Mouse (Mus musculus): ENCODE data around the gene Bhlhe41. TPM values are rescaled to one million over a fixed set of nuclear protein-coding genes. Genes with fewer than 3 reads are reported as not detected.
A peak's percentile ranks its signal among the peaks of the same experiment; 100 is the strongest.

The Bhlhe41 gene
- polyA plus RNA-seq, 1 experiment from 2014 or later, result 6.6 TPM

DNA sequence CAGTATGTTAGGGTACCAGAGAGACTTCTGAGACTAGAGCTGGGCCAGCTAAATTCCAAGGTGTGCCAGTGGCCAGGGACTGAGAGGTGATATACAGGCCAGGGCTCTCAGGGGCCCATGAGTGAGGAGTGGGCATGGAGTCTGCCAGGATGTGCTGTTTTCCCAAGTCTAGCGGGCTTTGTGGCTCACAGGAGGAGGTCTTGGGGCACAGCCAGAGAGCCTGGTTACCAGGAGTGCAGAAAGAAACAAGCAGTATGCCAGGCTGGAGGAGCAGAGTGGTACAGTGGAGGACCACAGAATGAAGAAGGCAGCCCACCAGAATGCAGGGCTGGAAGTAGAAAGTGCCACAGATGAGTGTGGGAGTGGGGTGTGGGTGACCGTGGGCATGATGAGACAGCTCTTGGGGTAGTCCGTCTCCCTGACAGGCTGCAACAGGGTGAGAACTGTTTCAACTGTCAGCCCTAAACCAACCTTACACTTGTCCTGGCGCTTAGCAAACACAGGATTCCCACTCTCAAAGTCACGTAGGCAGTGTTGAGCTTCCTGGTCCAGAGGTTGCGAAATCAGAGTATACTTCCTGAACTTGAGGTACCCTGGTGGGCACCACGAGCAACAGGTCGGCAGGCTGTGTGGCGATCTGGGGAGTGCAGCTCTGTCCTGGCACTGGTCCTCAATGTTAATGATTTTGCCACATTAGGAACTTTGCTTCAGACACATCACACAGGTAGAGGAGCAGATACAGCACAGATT lies 11.8 kb upstream of the Bhlhe41 start:
- Histone ChIP-seq H3K4me3 (ENCODE audit: low read depth, low read length) (no peak overlapping the region), H3K4me2 (ENCODE audit: low read depth, low read length) (no peak overlapping the region), H3K4me1 (ENCODE audit: control insufficient read depth, insufficient read depth, low read length) (no peaks in the 10 kb centered on the region), H3K27ac (ENCODE audit: low read depth, low read length) (no peak overlapping the region), H3K9me3 (ENCODE audit: control insufficient read depth, low read length) (no peaks in the 10 kb centered on the region), H3K9ac (replicated peaks; ENCODE audit: low read depth, low read length) (no peak overlapping the region), H3K36me3 (ENCODE audit: control insufficient read depth, insufficient read depth, low read length) (no peaks in the 10 kb centered on the region), H3K27me3 (ENCODE audit: control insufficient read depth, insufficient read depth, low read length) (no peaks in the 10 kb centered on the region)
- peak; percentile 51; the same call in 1 of the 2 replicates for ATAC-seq (ENCODE audit: low read depth)
- WGBS, result 82% methylated on average over 9 of the region's 9 CpGs

DNA sequence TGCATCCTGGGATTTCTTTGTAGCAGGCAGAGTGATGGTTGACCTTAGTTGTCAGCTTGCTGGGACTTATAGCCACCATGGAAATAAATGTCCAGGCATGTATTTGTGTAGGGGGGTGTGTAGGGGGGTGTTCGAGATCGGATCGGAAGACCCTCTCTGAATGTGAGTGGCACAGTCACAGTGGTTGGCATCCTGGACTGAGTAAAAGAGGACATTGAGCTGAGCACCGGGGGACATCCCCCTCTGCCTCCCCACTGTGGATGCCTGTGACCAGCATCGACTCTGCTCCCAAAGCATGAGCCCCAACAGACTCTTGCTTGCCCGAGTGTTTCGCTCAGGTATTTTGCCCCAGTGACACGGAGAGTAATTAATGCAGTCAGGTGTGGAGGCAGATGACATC lies 8.0 kb upstream of the Bhlhe41 start:
- ATAC-seq (ENCODE audit: low read depth), result no peak
- no peaks in the 10 kb centered on the region for H3K4me1 ChIP-seq (ENCODE audit: control insufficient read depth, insufficient read depth, low read length)
- WGBS, result 81% methylated on average over 8 of the region's 8 CpGs

DNA sequence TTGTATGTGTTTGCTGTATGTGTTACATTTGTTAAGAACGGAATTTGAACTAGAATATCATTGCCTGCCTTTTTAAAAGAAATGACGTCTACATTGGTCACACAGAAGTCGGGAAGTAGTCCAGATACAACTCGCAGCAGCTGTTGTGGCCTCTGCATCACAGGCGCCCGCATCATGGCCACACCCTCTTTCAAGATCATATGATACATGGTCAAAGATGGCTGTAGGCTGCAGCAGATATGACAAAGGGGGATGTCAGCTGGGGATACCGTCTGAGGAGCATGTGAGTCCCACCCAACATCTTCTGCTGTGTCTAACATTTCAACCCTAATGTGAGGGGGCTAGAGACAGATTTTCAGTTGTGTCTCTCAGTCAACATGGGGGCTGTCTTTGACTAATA lies 6.7 kb upstream of the Bhlhe41 start:
- H3K4me1 ChIP-seq (ENCODE audit: control insufficient read depth, insufficient read depth, low read length), result no peaks in the 10 kb centered on the region
- peaks cover 1% of the 10 kb centered on the region; the same call in 1 of the 2 replicates for H3K27me3 ChIP-seq (ENCODE audit: control insufficient read depth, insufficient read depth, low read length)
- H3K4me3 ChIP-seq (ENCODE audit: low read depth, low read length), result no peak overlapping the region
- H3K36me3 ChIP-seq (ENCODE audit: control insufficient read depth, insufficient read depth, low read length), result no peaks in the 10 kb centered on the region
- H3K9ac ChIP-seq (replicated peaks; ENCODE audit: low read depth, low read length), result no peak overlapping the region
- no peak overlapping the region for H3K4me2 ChIP-seq (ENCODE audit: low read depth, low read length)
- ATAC-seq (ENCODE audit: low read depth), result no peak
- no peaks in the 10 kb centered on the region for H3K9me3 ChIP-seq (ENCODE audit: control insufficient read depth, low read length)
- H3K27ac ChIP-seq (ENCODE audit: low read depth, low read length), result no peak overlapping the region
- WGBS, result 94% methylated on average over 7 of the region's 7 CpGs

More for the DNA sequence above, 8.0 kb upstream of the Bhlhe41 start:
- Histone ChIP-seq H3K27ac (ENCODE audit: low read depth, low read length) (no peak overlapping the region), H3K36me3 (ENCODE audit: control insufficient read depth, insufficient read depth, low read length) (no peaks in the 10 kb centered on the region), H3K9me3 (ENCODE audit: control insufficient read depth, low read length) (no peaks in the 10 kb centered on the region), H3K27me3 (ENCODE audit: control insufficient read depth, insufficient read depth, low read length) (no peaks in the 10 kb centered on the region), H3K9ac (replicated peaks; ENCODE audit: low read depth, low read length) (no peak overlapping the region), H3K4me2 (ENCODE audit: low read depth, low read length) (no peak overlapping the region), H3K4me3 (ENCODE audit: low read depth, low read length) (no peak overlapping the region)

DNA sequence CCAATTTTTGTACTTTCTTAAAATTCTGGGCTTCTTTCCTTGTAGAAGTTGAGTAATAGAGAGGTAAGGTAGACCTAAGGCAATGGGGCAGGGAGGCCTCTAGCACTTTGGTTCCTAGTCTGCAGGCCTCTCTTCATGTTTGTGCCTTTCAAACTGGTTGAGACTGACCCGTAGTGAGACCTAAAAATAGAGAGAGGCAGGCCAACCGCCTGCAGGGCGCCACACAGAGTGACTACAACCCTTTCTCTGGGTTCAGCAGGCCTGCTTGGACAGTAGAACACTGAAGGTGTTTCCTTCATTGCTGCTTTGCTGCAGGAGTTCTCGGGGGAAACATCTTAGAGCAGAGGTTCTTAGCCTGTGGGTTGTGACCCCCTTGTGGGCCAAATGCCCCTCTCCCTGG lies 5.6 kb upstream of the Bhlhe41 start:
- ATAC-seq (ENCODE audit: low read depth), result no peak
- 73% methylated on average over 4 of the region's 4 CpGs for WGBS
- no peaks in the 10 kb centered on the region for H3K4me1 ChIP-seq (ENCODE audit: control insufficient read depth, insufficient read depth, low read length)

DNA sequence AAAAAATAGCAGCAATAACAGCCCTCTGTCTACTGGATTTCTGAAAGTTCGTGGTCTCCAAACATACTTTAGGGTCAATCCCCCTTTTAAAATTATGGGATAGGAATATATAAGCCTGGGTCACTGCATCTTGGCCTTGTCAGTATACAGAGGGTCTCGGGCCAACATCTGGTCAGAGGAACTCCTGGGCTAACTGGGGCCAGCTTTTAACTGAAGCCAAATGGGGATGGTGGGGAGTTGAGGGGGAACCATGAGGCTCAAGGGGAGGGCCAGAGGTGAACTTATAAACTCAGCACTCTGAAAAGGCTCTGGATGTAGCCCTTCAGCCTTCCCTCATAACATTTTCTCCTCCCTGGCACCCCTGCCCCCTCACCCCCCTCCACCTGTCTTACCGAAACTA lies 1.8 kb upstream of the Bhlhe41 start:
- H3K4me1 ChIP-seq (ENCODE audit: control insufficient read depth, insufficient read depth, low read length), result peaks cover 14% of the 10 kb centered on the region
- no peak overlapping the region for H3K9ac ChIP-seq (replicated peaks; ENCODE audit: low read depth, low read length)
- H3K27me3 ChIP-seq (ENCODE audit: control insufficient read depth, insufficient read depth, low read length), result peaks cover 23% of the 10 kb centered on the region; the same call in 1 of the 2 replicates
- H3K27ac ChIP-seq (ENCODE audit: low read depth, low read length), result no peak overlapping the region
- WGBS, result 71% methylated on average over 3 of the region's 3 CpGs
- peak overlapping the region; percentile 100; the same call in 1 of the 2 replicates for H3K4me2 ChIP-seq (ENCODE audit: low read depth, low read length)
- no peak overlapping the region for H3K4me3 ChIP-seq (ENCODE audit: low read depth, low read length)
- H3K36me3 ChIP-seq (ENCODE audit: control insufficient read depth, insufficient read depth, low read length), result no peaks in the 10 kb centered on the region
- no peaks in the 10 kb centered on the region for H3K9me3 ChIP-seq (ENCODE audit: control insufficient read depth, low read length)
- ATAC-seq (ENCODE audit: low read depth), result no peak

More for the DNA sequence above, 5.6 kb upstream of the Bhlhe41 start:
- Histone ChIP-seq H3K27ac (ENCODE audit: low read depth, low read length) (no peak overlapping the region), H3K27me3 (ENCODE audit: control insufficient read depth, insufficient read depth, low read length) (peaks cover 2% of the 10 kb centered on the region; the same call in 1 of the 2 replicates), H3K4me2 (ENCODE audit: low read depth, low read length) (no peak overlapping the region), H3K9ac (replicated peaks; ENCODE audit: low read depth, low read length) (no peak overlapping the region), H3K9me3 (ENCODE audit: control insufficient read depth, low read length) (no peaks in the 10 kb centered on the region), H3K4me3 (ENCODE audit: low read depth, low read length) (no peak overlapping the region), H3K36me3 (ENCODE audit: control insufficient read depth, insufficient read depth, low read length) (no peaks in the 10 kb centered on the region)

DNA sequence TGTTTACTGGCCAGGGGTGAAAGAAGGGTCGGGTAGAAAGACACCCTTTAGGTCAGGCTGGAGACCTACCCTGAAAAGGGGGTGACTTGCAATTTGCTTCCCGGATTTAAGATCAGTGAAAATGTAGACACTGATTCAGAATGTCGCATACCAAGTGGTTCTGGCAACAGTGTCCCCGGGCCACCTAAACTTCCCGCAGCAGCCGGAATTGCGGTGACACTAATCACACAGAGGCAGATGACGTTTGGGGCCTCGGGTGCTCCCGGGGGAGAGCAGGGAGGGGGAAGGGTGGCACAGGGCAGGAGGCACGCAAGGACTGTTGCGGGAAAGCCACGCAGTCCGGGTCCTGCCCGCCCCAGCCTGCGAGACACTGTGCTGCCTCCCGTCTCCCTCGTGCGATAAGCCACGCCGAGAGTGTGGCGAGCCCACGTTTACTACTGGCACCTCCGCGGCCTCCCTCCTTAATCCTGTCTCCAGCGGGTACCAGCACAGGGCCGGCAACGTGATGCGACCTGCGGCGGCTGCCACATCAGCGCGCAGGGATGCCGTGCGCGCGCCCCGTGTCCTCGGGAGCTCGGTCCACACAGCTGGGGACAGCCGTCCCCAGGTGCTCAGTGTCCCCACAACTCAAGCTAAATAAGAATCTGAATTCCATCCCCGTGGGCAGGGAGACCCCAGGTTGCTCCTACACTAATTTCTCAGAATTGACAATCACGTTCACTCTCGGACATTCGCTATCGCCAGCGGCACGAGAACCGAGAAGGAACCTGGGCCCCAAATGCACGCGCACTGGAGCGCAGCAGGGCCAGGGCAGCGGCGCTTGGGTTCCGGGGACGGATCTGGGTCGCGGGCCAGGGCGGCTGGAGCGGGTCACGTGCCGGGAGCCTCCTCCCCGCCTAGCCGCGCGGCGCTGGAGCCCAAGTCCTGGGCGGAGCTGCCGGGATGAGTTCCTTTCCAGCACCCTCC lies 811 bp upstream of the Bhlhe41 start:
- Histone ChIP-seq H3K4me1 (ENCODE audit: control insufficient read depth, insufficient read depth, low read length) (peaks cover 14% of the 10 kb centered on the region), H3K9ac (replicated peaks; ENCODE audit: low read depth, low read length) (peak overlapping the region; percentile 59), H3K27ac (ENCODE audit: low read depth, low read length) (peak overlapping the region; percentile 48; the same call in 1 of the 2 replicates), H3K36me3 (ENCODE audit: control insufficient read depth, insufficient read depth, low read length) (no peaks in the 10 kb centered on the region), H3K9me3 (ENCODE audit: control insufficient read depth, low read length) (no peaks in the 10 kb centered on the region), H3K27me3 (ENCODE audit: control insufficient read depth, insufficient read depth, low read length) (peaks cover 24% of the 10 kb centered on the region; the same call in 1 of the 2 replicates), H3K4me2 (ENCODE audit: low read depth, low read length) (peak overlapping the region; percentile 100), H3K4me3 (ENCODE audit: low read depth, low read length) (peak overlapping the region; percentile 59)
- WGBS, result under 1% methylated on average over 69 of the region's 69 CpGs
- ATAC-seq (ENCODE audit: low read depth), result peak; percentile 58

DNA sequence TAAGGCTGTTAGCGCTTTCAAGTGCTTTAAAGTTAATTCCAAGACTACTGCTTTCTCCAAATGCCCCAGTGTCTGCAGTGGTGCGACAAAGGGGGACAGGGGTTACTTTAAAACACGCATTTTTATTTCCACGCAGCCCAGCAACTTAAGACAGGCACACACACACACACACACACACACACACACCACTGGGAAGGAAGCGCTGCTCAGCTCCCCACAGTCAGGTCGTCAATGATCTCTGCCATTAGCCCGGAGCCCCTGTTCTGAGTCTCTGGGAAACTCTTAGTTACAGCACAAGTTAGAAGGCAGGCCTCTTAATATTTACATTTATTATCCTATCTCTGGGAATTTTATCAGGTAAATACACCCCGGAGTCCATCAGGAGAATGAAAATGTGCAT lies 1.2 kb downstream of the Bhlhe41 start:
- 1% methylated on average over 8 of the region's 8 CpGs for WGBS
- Histone ChIP-seq H3K27me3 (ENCODE audit: control insufficient read depth, insufficient read depth, low read length) (peaks cover 24% of the 10 kb centered on the region; the same call in 1 of the 2 replicates), H3K4me3 (ENCODE audit: low read depth, low read length) (peak overlapping the region; percentile 54; the same call in 1 of the 2 replicates), H3K4me1 (ENCODE audit: control insufficient read depth, insufficient read depth, low read length) (peaks cover 14% of the 10 kb centered on the region), H3K4me2 (ENCODE audit: low read depth, low read length) (peak overlapping the region; percentile 100), H3K9ac (replicated peaks; ENCODE audit: low read depth, low read length) (no peak overlapping the region; the same call in 1 of the 2 replicates), H3K27ac (ENCODE audit: low read depth, low read length) (no peak overlapping the region), H3K36me3 (ENCODE audit: control insufficient read depth, insufficient read depth, low read length) (no peaks in the 10 kb centered on the region), H3K9me3 (ENCODE audit: control insufficient read depth, low read length) (no peaks in the 10 kb centered on the region)
- no peak for ATAC-seq (ENCODE audit: low read depth)

DNA sequence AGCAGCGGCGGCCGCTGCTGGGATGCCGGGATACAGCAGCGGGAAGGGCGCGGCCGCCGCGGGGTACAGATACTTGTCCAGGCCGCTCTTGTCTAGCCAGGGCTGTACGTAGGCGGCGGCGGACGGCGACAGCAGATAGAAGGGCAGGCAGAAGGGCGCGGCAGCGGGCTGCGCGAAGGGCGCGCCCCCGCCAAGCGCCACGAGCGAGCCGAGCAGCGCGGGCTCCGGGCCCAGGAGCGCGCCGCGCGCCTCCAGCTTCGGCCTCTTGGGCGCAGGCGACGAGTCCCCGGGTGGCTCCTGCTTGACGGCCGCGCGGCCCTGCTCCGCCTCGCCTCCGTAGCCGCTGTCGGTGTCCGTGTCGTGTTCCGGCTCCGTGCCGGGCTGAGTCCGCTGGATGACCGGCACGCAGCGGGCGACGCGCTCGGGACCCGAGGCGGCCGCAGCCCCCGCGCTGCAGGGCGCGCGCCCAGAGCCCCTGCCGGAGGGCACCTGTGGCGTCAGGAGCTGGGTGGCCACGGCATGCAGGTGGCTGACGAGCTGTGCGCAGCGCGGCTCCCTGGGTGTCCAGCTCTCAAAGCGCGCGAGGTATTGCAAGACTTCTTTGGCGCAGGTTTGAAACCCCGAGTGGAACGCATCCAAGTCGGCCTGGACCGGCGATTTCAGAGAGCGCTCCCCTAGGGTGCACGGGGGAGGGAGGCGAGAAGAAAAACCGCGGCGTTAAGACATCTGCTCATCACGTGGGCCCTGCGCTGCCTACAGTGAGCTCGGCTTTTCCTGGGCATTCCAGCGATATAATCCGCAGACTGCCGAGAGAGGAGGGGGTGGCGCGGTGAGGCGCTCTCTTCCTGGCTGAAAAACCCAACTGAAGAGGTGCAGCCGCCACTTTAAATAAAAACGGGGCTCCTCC lies 2.0 kb downstream of the Bhlhe41 start:
- Histone ChIP-seq H3K36me3 (ENCODE audit: control insufficient read depth, insufficient read depth, low read length) (no peaks in the 10 kb centered on the region), H3K27me3 (ENCODE audit: control insufficient read depth, insufficient read depth, low read length) (peaks cover 24% of the 10 kb centered on the region; the same call in 1 of the 2 replicates), H3K4me3 (ENCODE audit: low read depth, low read length) (peak overlapping the region; percentile 54), H3K9ac (replicated peaks; ENCODE audit: low read depth, low read length) (peak overlapping the region; percentile 68), H3K4me2 (ENCODE audit: low read depth, low read length) (peak overlapping the region; percentile 100), H3K9me3 (ENCODE audit: control insufficient read depth, low read length) (no peaks in the 10 kb centered on the region), H3K27ac (ENCODE audit: low read depth, low read length) (peak overlapping the region; percentile 28; the same call in 1 of the 2 replicates), H3K4me1 (ENCODE audit: control insufficient read depth, insufficient read depth, low read length) (peaks cover 14% of the 10 kb centered on the region)
- under 1% methylated on average over 85 of the region's 105 CpGs for WGBS
- ATAC-seq (ENCODE audit: low read depth), result peak; percentile 62

All from neural tube, embryonic 14.5 days (tissue).